Mouse (Mus musculus): Measurements from ENCODE around the gene Asrgl1. TPM values are rescaled to one million over a fixed set of nuclear protein-coding genes. Genes with fewer than 3 reads are reported as not detected.
A peak's percentile ranks its signal among the peaks of the same experiment; 100 is the strongest.
"Not testable (repeated sequence)": the region's sequence is repeated elsewhere in the genome, so short reads cannot be mapped to it uniquely, and the experiment has no call there.

Asrgl1 gene
- polyA plus RNA-seq, 1 experiment from 2014 or later, result 31.7 TPM

- WGBS, result 66% methylated on average over 2 of the region's 2 CpGs
- Histone ChIP-seq H3K27me3 (replicated peaks; ENCODE audit: control insufficient read depth, insufficient read depth, low read length) (no peaks in the 10 kb centered on the region), H3K27ac (ENCODE audit: low read length) (no peak overlapping the region), H3K4me2 (ENCODE audit: low read length) (no peak overlapping the region), H3K9me3 (ENCODE audit: control insufficient read depth, low read length) (no peaks in the 10 kb centered on the region), H3K4me1 (replicated peaks; ENCODE audit: control insufficient read depth, insufficient read depth, low read length) (no peaks in the 10 kb centered on the region), H3K36me3 (ENCODE audit: control insufficient read depth, insufficient read depth) (no peaks in the 10 kb centered on the region), H3K9ac (replicated peaks; ENCODE audit: low read depth, low read length) (no peak overlapping the region), H3K4me3 (replicated peaks; ENCODE audit: low read length) (no peak overlapping the region)
- ATAC-seq, result no peak
Observed at GRCm38 (mm10) chr19:9090709-9091108, 44.7 kb downstream of the Asrgl1 start.

GRCm38 (mm10) chr19:9090191-9090590 lies 45.2 kb downstream of the Asrgl1 start:
- Histone ChIP-seq H3K27ac (ENCODE audit: low read length) (no peak overlapping the region), H3K4me2 (ENCODE audit: low read length) (no peak overlapping the region), H3K4me1 (replicated peaks; ENCODE audit: control insufficient read depth, insufficient read depth, low read length) (no peaks in the 10 kb centered on the region), H3K9ac (replicated peaks; ENCODE audit: low read depth, low read length) (no peak overlapping the region), H3K27me3 (replicated peaks; ENCODE audit: control insufficient read depth, insufficient read depth, low read length) (no peaks in the 10 kb centered on the region), H3K36me3 (ENCODE audit: control insufficient read depth, insufficient read depth) (no peaks in the 10 kb centered on the region), H3K4me3 (replicated peaks; ENCODE audit: low read length) (no peak overlapping the region), H3K9me3 (ENCODE audit: control insufficient read depth, low read length) (no peaks in the 10 kb centered on the region)
- ATAC-seq, result no peak
- WGBS, result 74% methylated on average over 4 of the region's 4 CpGs

- WGBS, result 82% methylated on average over 4 of the region's 4 CpGs
- no peaks in the 10 kb centered on the region for H3K9me3 ChIP-seq (ENCODE audit: control insufficient read depth, low read length)
- H3K36me3 ChIP-seq (ENCODE audit: control insufficient read depth, insufficient read depth), result no peaks in the 10 kb centered on the region
- H3K4me2 ChIP-seq (ENCODE audit: low read length), result no peak within 1 kb of the TSS
- H3K27me3 ChIP-seq (replicated peaks; ENCODE audit: control insufficient read depth, insufficient read depth, low read length), result no peaks in the 10 kb centered on the region
- no peak for ATAC-seq
- H3K27ac ChIP-seq (ENCODE audit: low read length), result no peak within 1 kb of the TSS
- H3K4me1 ChIP-seq (replicated peaks; ENCODE audit: control insufficient read depth, insufficient read depth, low read length), result no peaks in the 10 kb centered on the region
- H3K9ac ChIP-seq (replicated peaks; ENCODE audit: low read depth, low read length), result no peak within 1 kb of the TSS
- H3K4me3 ChIP-seq (replicated peaks; ENCODE audit: low read length), result no peak within 1 kb of the TSS
Observed at GRCm38 (mm10) chr19:9087821-9088220, 47.6 kb downstream of the Asrgl1 start, which contains the start of gene Scgb1a1. Gene Scgb1a1 (minus strand): TSS chr19:9087958.

GRCm38 (mm10) chr19:9083892-9084291 lies 51.5 kb downstream of the Asrgl1 start:
- not testable (repeated sequence) for H3K27me3 ChIP-seq (replicated peaks; ENCODE audit: control insufficient read depth, insufficient read depth, low read length); H3K4me3 ChIP-seq (replicated peaks; ENCODE audit: low read length); H3K36me3 ChIP-seq (ENCODE audit: control insufficient read depth, insufficient read depth); H3K9me3 ChIP-seq (ENCODE audit: control insufficient read depth, low read length); H3K4me1 ChIP-seq (replicated peaks; ENCODE audit: control insufficient read depth, insufficient read depth, low read length); H3K4me2 ChIP-seq (ENCODE audit: low read length); H3K27ac ChIP-seq (ENCODE audit: low read length); ATAC-seq; H3K9ac ChIP-seq (replicated peaks; ENCODE audit: low read depth, low read length)
- 81% methylated on average over 2 of the region's 2 CpGs for WGBS

GRCm38 (mm10) chr19:9083010-9083355 lies 52.5 kb downstream of the Asrgl1 start:
- no peak overlapping the region for H3K4me3 ChIP-seq (replicated peaks; ENCODE audit: low read length)
- H3K36me3 ChIP-seq (ENCODE audit: control insufficient read depth, insufficient read depth), result no peaks in the 10 kb centered on the region
- peak; percentile 35 for ATAC-seq
- H3K9me3 ChIP-seq (ENCODE audit: control insufficient read depth, low read length), result no peaks in the 10 kb centered on the region
- H3K4me2 ChIP-seq (ENCODE audit: low read length), result no peak overlapping the region
- peaks cover 2% of the 10 kb centered on the region; the same call in 1 of the 2 replicates for H3K4me1 ChIP-seq (replicated peaks; ENCODE audit: control insufficient read depth, insufficient read depth, low read length)
- 91% methylated on average over 2 of the region's 2 CpGs for WGBS
- H3K9ac ChIP-seq (replicated peaks; ENCODE audit: low read depth, low read length), result 0 out of 2 replicates have a peak overlapping the region, but pooled peaks have one; percentile 37
- no peak overlapping the region for H3K27ac ChIP-seq (ENCODE audit: low read length)
- H3K27me3 ChIP-seq (replicated peaks; ENCODE audit: control insufficient read depth, insufficient read depth, low read length), result no peaks in the 10 kb centered on the region

GRCm38 (mm10) chr19:9082191-9083009 lies 53.0 kb downstream of the Asrgl1 start:
- Histone ChIP-seq H3K27ac (ENCODE audit: low read length) (no peak overlapping the region), H3K4me2 (ENCODE audit: low read length) (peak overlapping the region; percentile 39), H3K36me3 (ENCODE audit: control insufficient read depth, insufficient read depth) (no peaks in the 10 kb centered on the region), H3K4me3 (replicated peaks; ENCODE audit: low read length) (peak overlapping the region; percentile 2; the same call in 1 of the 2 replicates), H3K9me3 (ENCODE audit: control insufficient read depth, low read length) (no peaks in the 10 kb centered on the region), H3K4me1 (replicated peaks; ENCODE audit: control insufficient read depth, insufficient read depth, low read length) (peaks cover 2% of the 10 kb centered on the region; the same call in 1 of the 2 replicates), H3K27me3 (replicated peaks; ENCODE audit: control insufficient read depth, insufficient read depth, low read length) (no peaks in the 10 kb centered on the region), H3K9ac (replicated peaks; ENCODE audit: low read depth, low read length) (peak overlapping the region; percentile 37; the same call in 1 of the 2 replicates)
- ATAC-seq, result peak; percentile 96
- WGBS, result 16% methylated on average over 23 of the region's 23 CpGs

- Histone ChIP-seq H3K4me1 (replicated peaks; ENCODE audit: control insufficient read depth, insufficient read depth, low read length) (peaks cover 2% of the 10 kb centered on the region; the same call in 1 of the 2 replicates), H3K9ac (replicated peaks; ENCODE audit: low read depth, low read length) (no peak overlapping the region), H3K4me3 (replicated peaks; ENCODE audit: low read length) (no peak overlapping the region), H3K27me3 (replicated peaks; ENCODE audit: control insufficient read depth, insufficient read depth, low read length) (no peaks in the 10 kb centered on the region), H3K9me3 (ENCODE audit: control insufficient read depth, low read length) (no peaks in the 10 kb centered on the region), H3K27ac (ENCODE audit: low read length) (no peak overlapping the region), H3K4me2 (ENCODE audit: low read length) (no peak overlapping the region), H3K36me3 (ENCODE audit: control insufficient read depth, insufficient read depth) (no peaks in the 10 kb centered on the region)
- 87% methylated on average over 14 of the region's 14 CpGs for WGBS
- ATAC-seq, result no peak; the same call in 1 of the 2 replicates
Observed at GRCm38 (mm10) chr19:9081311-9082190, 53.9 kb downstream of the Asrgl1 start.

- H3K4me3 ChIP-seq (replicated peaks; ENCODE audit: low read length), result no peak overlapping the region
- H3K9me3 ChIP-seq (ENCODE audit: control insufficient read depth, low read length), result no peaks in the 10 kb centered on the region
- H3K9ac ChIP-seq (replicated peaks; ENCODE audit: low read depth, low read length), result no peak overlapping the region
- no peak overlapping the region for H3K4me2 ChIP-seq (ENCODE audit: low read length)
- peaks cover 2% of the 10 kb centered on the region; the same call in 1 of the 2 replicates for H3K4me1 ChIP-seq (replicated peaks; ENCODE audit: control insufficient read depth, insufficient read depth, low read length)
- no peak for ATAC-seq
- no peaks in the 10 kb centered on the region for H3K36me3 ChIP-seq (ENCODE audit: control insufficient read depth, insufficient read depth)
- no peak overlapping the region for H3K27ac ChIP-seq (ENCODE audit: low read length)
- no peaks in the 10 kb centered on the region for H3K27me3 ChIP-seq (replicated peaks; ENCODE audit: control insufficient read depth, insufficient read depth, low read length)
- 37% methylated on average over 7 of the region's 7 CpGs for WGBS
Observed at GRCm38 (mm10) chr19:9079916-9080315, 55.5 kb downstream of the Asrgl1 start.

- H3K9ac ChIP-seq (replicated peaks; ENCODE audit: low read depth, low read length), result no peak overlapping the region
- no peak overlapping the region for H3K4me2 ChIP-seq (ENCODE audit: low read length)
- H3K9me3 ChIP-seq (ENCODE audit: control insufficient read depth, low read length), result no peaks in the 10 kb centered on the region
- H3K27ac ChIP-seq (ENCODE audit: low read length), result no peak overlapping the region
- no peaks in the 10 kb centered on the region for H3K27me3 ChIP-seq (replicated peaks; ENCODE audit: control insufficient read depth, insufficient read depth, low read length)
- WGBS, result 76% methylated on average over 4 of the region's 4 CpGs
- no peak overlapping the region for H3K4me3 ChIP-seq (replicated peaks; ENCODE audit: low read length)
- H3K36me3 ChIP-seq (ENCODE audit: control insufficient read depth, insufficient read depth), result no peaks in the 10 kb centered on the region
- ATAC-seq, result no peak
- H3K4me1 ChIP-seq (replicated peaks; ENCODE audit: control insufficient read depth, insufficient read depth, low read length), result peaks cover 2% of the 10 kb centered on the region; the same call in 1 of the 2 replicates
Observed at GRCm38 (mm10) chr19:9076982-9077660, 58.3 kb downstream of the Asrgl1 start.
